Mouse (Mus musculus) layer of hippocampus, postnatal 10 days (tissue): ENCODE results near the gene 4930548H24Rik. TPM values are rescaled to one million over a fixed set of nuclear protein-coding genes. Genes with fewer than 3 reads are reported as not detected.
"Not testable (repeated sequence)": the region's sequence is repeated elsewhere in the genome, so short reads cannot be mapped to it uniquely, and the experiment has no call there.

ENCODE experiments used
- DNase-seq, 2 experiments: peaks; one replicate each; pipeline ENCODE4 v3.0.0; 2021; ENCODE audit warnings: low spot score in 2 of 2
- long read RNA-seq: library from polyadenylated mRNA; stranded (forward); transcript quantifications from one replicate; pipeline ENCODE4 v2.0.0, GENCODE M21; 2023
- total RNA-seq, 2 experiments: library from RNA; stranded (reverse); gene quantifications; 2 replicates each; pipeline ENCODE4 v1.2.3; 2021

The 4930548H24Rik gene
- under 1 TPM; 0.16 to 0.37 TPM for total RNA-seq
- long read RNA-seq = 0 reads

- no peak for DNase-seq
Measured at GRCm38 (mm10) chr5:31485440-31485839, at the start of gene 4930548H24Rik. 4930548H24Rik (plus strand) TSS chr5:31485740.

- no peak for DNase-seq
Measured at GRCm38 (mm10) chr5:31451336-31451735, 34.2 kb upstream of the 4930548H24Rik start.

DNA sequence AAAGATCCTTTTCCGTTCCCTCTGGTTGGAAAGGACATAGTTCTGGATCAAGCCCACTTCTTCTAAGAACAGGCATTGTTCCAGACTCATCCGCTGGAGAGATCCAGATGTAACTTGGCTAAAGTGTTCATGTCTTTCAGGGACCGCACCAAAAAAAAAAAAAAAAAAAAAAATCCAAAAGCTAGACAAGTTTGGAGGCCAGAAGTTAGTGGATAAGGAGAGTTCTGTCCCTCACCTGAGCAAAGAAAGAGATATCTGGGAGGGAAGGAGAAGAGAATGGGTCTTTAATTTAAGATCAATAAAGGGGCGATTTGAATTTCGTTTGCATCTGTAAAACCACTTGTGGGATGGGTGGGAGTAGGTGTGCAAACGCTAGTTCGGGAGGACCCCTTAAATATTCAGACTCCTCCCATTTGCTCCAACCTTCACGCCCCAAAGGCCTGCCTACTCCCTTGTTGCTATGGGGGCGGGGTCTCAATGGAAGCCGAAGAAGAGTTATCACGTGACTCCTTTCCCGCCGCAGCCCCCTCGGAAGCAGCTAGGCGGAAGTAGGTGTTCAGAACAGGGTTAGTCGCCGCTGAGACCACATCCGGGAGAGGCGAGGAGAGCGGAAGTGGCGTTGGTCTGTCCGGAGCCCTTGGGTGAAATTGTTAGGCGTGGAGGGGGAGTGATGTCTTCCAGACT is 33.5 kb upstream of the 4930548H24Rik start, which contains the start of gene Zfp512:
TSS of gene Zfp512 (plus strand) at position 554 of the 684 bp plus-strand sequence.
- peak; percentile 88 to 91 for DNase-seq

GRCm38 (mm10) chr5:31452562-31452878 is 33.0 kb upstream of the 4930548H24Rik start:
- DNase-seq = no peak

- DNase-seq = no peak
Measured at GRCm38 (mm10) chr5:31452886-31453410, 32.6 kb upstream of the 4930548H24Rik start.

DNA sequence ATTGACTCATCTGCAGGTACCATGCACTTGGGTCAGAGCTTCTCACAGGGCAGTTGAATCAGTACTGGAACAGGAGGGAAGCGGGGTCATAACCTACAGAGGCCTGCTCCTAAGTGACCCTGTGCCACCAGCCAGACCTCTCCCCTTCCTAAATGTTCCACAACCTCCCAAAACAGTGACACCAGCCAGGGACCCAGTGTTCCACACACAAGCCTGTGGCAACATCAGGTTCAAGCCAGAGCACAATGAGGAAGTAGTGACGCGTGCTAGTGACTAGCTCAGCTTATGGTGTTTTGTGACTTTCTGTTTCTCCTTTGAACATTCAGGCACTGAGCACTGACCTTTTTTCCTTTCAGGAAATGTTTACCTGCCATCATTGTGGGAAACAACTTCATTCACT is 17.7 kb upstream of the 4930548H24Rik start:
- no peak for DNase-seq

GRCm38 (mm10) chr5:31469711-31470110 is 15.8 kb upstream of the 4930548H24Rik start:
- DNase-seq = no peak

DNA sequence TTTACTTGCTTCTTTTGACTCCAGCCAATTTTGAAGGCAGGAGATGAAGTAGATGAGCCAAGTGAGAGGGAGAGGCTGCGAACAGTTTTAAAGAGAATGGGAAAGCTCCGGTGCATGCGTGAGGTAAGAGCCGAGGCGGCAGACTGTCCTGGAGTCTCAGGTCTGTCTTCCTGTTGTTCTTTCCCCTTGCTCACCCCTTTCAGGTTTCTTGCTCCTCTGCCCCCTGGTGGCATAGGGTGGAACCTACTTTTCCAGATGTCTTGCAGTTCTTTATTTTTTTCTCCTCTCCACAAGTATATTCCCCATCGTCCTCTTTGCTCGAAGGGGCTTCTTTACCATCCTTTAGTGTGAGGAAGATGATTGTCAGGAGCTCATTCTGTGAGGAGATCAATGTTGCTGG is 15.2 kb upstream of the 4930548H24Rik start:
- DNase-seq = peak; percentile 50 to 60

DNA sequence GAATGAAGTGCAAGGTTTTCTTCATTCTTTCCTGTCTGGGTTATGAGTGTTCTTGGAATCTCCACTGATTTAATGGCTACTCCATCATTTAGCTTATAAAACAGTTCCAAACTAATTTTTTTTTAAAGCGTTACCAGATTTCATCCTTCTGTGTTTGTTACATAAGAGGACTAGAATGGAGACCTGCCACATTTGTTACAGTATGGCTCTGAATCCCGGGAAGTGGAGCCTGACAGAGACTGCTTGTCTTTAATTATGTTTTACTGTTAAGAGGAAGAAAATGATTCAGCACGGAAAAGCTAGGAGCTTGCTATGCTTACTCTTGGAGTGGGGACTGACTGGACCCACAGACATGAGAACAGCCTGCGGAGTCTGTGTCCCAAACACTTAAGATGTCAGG is 5.0 kb upstream of the 4930548H24Rik start:
- DNase-seq = no peak

- no peak for DNase-seq
Measured at GRCm38 (mm10) chr5:31487889-31488288, 2.3 kb downstream of the 4930548H24Rik start.

- DNase-seq = no peak
Measured at GRCm38 (mm10) chr5:31489116-31489769, 3.7 kb downstream of the 4930548H24Rik start.

DNA sequence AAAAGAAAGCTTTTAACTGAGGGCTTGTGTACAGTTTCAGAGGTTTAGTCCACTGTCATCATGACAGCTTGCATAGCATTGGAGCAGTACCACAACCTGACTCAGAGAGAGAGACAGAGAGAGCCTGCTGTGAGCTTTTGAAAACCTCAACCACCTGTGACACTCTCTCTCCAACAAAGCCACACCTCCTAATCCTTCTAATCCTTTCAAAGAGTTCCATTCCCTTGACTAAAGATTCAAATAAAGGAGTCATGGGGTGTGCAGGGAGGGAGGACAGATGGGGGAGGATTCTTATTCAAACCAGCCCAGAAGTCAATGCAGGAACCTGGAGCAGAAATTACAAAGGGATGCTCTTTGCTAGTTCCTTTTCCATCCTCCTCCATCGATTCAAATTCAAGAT is 6.5 kb downstream of the 4930548H24Rik start:
- DNase-seq = no peak

GRCm38 (mm10) chr5:31494513-31495297 is 9.2 kb downstream of the 4930548H24Rik start, which contains the start of gene Gpn1:
Gpn1 (plus strand) TSS chr5:31494741.
- DNase-seq = peak; percentile 87 to 91

DNA sequence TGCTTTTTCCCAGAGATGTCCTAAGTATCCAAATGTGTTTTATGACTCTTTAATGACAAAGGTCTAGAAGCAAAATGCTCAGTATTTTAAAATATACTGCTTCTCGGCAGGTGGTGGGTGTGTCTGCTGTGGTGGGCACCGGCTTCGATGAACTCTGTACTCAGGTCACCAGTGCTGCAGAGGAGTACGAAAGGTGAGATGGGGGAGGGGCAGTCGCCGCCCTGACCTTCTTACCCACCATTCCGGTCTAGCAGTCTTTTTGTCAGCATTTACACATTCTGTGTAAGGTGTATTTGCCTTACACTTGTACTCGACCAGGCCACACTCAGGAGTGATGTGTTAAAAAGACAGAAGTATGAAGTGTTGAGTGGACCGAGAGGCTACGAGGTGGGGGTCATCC is 19.3 kb downstream of the 4930548H24Rik start:
- DNase-seq = no peak

GRCm38 (mm10) chr5:31512481-31512880 is 26.9 kb downstream of the 4930548H24Rik start:
- no peak for DNase-seq

- DNase-seq = no peak
Measured at GRCm38 (mm10) chr5:31520556-31520955, 35.0 kb downstream of the 4930548H24Rik start.

- peak; percentile 83 to 88 for DNase-seq
Measured at GRCm38 (mm10) chr5:31526354-31527116, 41.0 kb downstream of the 4930548H24Rik start, which contains the start of gene Slc4a1ap. Slc4a1ap (plus strand) TSS chr5:31526995.

GRCm38 (mm10) chr5:31527117-31527680 is 41.7 kb downstream of the 4930548H24Rik start:
- DNase-seq = peak in 1 of 2 experiments; percentile 5

GRCm38 (mm10) chr5:31527707-31528106 is 42.2 kb downstream of the 4930548H24Rik start, which contains the start of gene Supt7l:
Supt7l (minus strand) TSS chr5:31527807.
- DNase-seq = not testable (repeated sequence)

GRCm38 (mm10) chr5:31528560-31528959 is 43.0 kb downstream of the 4930548H24Rik start:
- no peak for DNase-seq
